Mouse (Mus musculus): ENCODE measurements around the gene Macrod1.

The Macrod1 gene

DNA sequence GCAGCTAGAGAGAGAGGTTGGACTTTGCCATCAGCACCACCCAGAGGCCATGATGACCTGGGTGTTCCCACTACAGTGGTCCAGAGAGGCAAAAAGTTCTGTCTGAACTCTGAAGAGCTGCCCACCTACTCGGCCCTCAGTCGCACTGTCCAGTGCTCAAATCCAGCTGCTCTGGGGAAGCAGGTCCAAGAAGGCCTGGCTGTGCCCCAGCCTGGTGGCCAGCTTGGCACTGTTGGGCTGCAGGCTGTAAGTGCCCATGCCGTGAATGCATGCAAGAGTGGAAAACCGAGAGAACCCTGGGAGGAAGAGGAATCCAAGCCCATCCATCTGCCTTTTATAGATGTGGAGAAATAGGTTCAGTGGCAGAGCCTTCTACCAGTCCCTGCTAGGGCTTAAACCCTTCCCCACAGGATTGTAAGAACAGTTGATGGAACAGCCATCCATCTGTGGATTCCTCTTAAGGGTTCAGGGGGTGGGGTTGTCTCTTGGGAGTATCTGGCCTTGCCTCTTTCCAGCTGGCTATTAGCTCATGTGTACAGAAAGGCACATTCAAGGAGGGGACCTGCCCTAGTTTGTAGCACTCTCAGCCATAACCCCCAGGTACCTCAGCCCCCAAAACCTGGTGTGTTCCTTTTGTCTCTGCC is 46.9 kb downstream of the Macrod1 start:
- in situ Hi-C loops (cut with MboI; ENCODE audit: low pct_unique_long_range_greater_than_20kb in 1 of 2, low sequenced_read_pairs in 2 of 2, unreplicated experiment in 1 of 2) = no loop called here

DNA sequence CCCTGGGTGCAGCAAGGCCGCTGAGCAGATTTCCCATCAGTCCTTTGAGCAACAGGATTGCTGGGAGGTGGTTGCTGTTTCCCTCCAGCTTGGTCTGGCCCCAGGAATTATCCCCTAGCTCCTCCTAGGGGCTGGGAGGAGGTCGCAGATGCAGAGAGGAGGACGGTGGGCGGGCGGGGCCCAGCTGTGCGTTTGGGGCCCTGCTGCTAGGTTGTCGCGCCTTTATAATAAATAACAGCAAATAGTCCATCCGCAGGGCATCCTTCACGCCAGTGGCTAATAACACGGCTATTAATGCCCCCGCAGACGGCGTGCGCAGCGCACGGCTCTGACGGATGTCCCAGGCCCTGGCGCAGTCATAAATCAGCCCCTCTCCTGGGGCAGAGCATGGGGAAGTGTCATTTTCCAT is 47.4 kb downstream of the Macrod1 start:
- in situ Hi-C loops (cut with MboI; ENCODE audit: low pct_unique_long_range_greater_than_20kb in 1 of 2, low sequenced_read_pairs in 2 of 2, unreplicated experiment in 1 of 2) = no loop called here

DNA sequence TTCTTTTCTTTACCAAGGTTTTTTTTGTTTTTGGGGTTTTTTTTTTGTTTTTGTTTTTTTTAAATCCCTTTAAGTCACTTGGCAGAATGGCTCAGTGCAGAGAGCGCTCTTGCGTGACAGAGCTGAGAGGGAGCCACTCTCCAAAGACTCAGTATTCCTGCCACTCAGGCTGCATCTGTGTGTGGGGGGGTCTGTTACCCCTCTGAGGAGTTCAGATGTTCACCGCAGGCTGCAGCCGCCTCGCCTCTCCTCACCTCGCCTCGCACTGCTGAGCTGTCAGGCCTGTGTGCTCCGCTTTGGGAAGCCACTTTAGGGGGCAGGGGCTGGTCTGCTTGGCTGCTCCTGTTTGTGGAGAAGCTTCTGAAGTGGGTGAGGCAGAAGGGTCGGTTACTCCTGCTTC is 48.9 kb downstream of the Macrod1 start, which contains the start of gene Flrt1:
TSS of gene Flrt1 (minus strand) at position 186 of the 400 bp plus-strand sequence.
- in situ Hi-C loops (cut with MboI; ENCODE audit: low pct_unique_long_range_greater_than_20kb in 1 of 2, low sequenced_read_pairs in 2 of 2, unreplicated experiment in 1 of 2) = no loop called here

DNA sequence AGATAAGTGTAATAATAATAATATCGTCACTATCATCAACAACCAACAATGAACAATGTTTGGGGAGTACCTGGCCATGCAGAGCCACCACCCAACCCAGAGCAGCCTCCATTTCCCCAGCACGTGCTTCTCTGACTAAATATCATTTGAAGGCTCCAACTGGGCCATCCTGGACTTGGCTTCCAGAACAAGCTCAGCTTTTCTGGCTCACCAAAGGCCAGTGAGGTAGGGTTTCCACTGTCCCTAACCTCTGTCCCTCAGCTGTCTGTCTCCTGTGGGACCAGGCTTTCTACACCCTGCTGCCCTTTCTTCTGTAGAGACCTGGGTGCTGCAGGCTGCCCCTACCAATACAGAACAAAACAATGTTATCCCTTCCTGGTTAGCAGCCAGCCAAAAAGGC is 50.0 kb downstream of the Macrod1 start:
- in situ Hi-C loops (cut with MboI; ENCODE audit: low pct_unique_long_range_greater_than_20kb in 1 of 2, low sequenced_read_pairs in 2 of 2, unreplicated experiment in 1 of 2) = no loop called here

DNA sequence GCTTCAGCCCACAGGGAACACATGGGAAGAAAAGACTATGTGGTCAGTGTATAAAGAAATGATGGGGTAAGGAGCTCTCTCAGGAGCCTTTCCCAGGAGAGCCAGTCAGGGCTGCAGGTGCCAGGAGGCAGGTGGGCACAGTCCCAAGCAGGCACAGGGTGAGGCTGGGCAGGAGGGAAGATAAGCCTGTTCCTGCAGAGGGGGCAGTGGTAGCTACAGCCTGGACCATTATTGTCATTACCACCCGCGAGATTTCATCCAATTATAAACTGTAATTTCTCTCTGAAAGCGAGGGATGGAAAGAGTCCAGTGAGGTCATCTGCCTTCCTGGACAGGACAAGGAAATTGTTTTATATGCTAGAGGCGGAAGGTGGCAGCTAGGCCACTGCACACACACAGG is 50.6 kb downstream of the Macrod1 start:
- in situ Hi-C loops (cut with MboI; ENCODE audit: low pct_unique_long_range_greater_than_20kb in 1 of 2, low sequenced_read_pairs in 2 of 2, unreplicated experiment in 1 of 2) = no loop called here

DNA sequence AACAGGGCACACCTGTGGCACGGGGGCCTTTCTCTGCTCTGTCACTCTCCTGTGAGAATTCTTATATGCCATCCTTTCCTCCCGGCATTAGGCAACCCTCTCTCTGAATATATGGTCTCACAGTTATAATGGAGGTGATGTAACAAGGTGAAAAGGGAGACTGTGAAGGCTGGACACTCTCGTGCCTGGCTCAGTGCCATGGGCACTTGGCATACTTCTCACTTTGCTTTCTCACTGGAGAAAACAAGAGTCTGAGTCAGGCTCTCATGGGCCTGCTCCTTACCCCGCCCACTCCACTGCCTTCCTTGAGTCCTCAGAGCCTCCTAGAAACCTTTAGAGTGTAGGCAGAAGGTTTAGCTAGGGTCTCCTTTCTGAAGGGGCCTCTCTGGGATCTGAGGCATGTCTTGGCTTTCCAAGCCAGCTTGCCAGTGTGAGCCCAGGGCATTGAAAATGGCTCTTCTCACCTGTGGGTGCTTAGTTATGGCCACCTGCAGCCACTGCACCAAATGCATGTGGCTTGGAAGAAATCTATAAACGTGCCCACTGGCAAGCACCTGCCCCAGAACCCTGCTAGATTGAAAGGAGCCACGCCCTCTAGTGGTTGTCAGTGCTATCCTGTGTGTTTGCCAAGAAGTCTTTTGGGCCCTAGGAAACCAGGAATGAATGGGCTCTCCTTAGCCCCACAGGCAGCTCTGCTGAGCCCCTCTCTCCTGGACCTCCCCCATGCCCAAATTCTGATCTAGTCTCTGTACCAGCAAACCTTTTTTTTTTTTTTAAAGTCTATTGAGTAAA is 51.7 kb downstream of the Macrod1 start:
- in situ Hi-C loops (cut with MboI; ENCODE audit: low pct_unique_long_range_greater_than_20kb in 1 of 2, low sequenced_read_pairs in 2 of 2, unreplicated experiment in 1 of 2) = no loop called here

DNA sequence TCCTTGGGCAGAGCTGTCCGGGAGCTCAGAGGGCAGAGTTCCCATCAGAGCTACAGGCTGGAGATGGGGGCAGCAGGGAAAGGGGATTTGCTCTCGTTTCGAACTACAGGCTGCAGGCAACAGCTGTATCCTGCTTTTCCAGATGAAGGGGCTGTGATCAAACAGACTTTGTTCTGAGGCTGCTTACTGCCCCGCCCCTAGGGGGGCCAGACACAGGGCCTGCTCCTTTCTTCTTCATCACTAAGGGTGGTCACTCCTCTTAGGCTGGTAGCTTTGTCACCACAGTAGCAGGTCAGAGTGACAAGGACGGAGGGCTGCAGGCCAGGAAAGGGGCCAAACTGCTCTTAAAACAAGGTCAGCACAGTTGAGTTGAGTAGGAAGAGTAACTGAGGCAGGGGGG is 53.5 kb downstream of the Macrod1 start:
- in situ Hi-C loops (cut with MboI; ENCODE audit: low pct_unique_long_range_greater_than_20kb in 1 of 2, low sequenced_read_pairs in 2 of 2, unreplicated experiment in 1 of 2) = no loop called here

DNA sequence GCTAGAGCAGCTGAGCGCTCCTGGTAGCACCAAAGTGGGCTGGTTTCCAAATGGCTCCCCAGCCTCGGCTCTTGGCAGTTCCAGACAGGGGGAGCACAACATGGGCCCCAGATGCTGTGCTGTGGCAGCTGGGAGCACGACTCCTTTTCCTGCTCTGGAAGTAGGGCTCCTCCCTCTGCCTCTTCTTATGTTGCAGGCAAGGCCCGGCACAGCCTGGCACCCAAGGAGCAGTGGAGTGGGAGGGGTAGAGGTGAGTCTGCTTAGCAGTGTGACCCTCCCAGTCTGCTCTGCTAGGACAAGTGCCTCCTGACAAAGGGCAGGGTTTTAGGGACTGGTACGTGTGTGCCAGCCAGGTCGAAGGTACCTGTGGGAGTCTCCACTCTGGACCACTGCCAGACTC is 54.3 kb downstream of the Macrod1 start:
- in situ Hi-C loops (cut with MboI; ENCODE audit: low pct_unique_long_range_greater_than_20kb in 1 of 2, low sequenced_read_pairs in 2 of 2, unreplicated experiment in 1 of 2) = no loop called here

DNA sequence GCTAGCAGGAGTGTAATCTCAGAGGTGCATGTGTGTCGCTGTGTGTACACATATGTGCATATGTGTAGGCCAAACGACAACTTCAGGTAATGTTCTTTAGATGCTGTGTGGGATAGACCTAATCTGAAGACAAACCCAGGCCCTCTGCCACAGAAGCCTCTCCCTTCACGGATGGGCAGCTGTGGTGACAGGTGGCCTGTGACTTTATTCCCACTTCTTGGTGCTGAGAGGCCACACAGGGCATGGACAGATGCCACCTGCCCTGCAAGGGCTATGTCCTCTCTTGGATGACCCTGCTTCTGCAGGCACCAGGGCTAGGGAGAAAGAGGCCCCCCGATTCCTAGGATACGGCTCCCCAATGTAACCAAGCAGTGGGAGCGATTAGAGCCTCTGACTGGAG is 54.7 kb downstream of the Macrod1 start:
- in situ Hi-C loops (cut with MboI; ENCODE audit: low pct_unique_long_range_greater_than_20kb in 1 of 2, low sequenced_read_pairs in 2 of 2, unreplicated experiment in 1 of 2) = no loop called here

DNA sequence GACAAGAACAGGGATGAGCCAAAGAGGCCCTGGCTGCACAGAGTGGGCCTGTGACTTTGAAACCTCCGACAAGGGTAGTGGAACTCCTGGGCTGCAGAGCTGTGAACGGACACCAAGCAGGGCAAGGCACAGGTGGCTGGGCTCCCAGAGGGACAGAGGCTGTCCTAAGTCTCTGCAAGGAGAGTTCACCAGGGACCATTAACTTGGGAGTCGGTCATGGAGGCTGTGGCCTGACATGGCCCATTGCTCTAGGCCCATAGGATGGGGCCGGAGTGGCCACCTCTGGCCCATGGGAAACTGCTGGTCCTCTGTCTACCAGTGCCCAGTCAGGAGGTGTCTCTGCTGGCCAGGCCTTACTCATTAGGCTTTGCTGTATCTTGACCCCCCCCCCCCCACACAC is 55.1 kb downstream of the Macrod1 start:
- in situ Hi-C loops (cut with MboI; ENCODE audit: low pct_unique_long_range_greater_than_20kb in 1 of 2, low sequenced_read_pairs in 2 of 2, unreplicated experiment in 1 of 2) = no loop called here

DNA sequence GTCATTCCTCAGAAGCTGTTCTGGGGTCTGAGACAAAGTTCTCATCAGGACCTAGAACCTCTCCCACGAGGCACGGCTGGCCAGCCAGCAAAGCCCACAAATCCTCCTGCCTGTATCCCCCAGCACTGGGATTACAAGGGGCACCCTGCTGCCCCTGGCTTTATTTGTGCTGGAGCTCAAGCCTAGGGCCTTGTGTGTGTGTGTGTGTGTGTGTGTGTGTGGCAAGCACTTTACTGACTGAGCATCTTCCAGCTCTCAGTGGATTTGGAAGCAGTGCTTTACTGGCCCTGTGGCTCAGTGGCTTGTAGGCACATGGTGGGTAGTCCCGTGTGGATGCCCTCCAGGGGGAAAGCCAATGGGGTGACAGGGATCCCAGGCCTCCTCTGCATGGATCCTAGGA is 56.0 kb downstream of the Macrod1 start:
- in situ Hi-C loops (cut with MboI; ENCODE audit: low pct_unique_long_range_greater_than_20kb in 1 of 2, low sequenced_read_pairs in 2 of 2, unreplicated experiment in 1 of 2) = no loop called here

DNA sequence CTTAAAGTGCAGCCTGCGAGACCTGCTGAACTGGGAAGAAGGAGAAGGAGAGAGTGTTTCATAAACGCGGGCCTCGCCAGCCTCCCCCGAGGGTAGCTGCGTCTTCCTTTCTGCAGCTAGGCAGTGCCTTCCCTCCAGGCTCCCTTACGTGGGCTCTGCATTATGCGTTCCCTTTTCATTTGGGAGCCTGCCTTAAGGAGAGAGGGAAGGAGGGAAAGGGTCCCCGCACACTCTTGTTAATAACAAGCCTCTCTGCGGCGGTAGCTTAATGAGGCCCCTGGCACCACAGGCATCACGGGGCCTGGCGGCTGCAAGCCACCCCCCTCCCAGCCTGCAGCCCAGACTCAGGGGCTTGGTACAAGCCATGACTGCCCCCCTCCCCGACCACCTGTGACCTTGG is 57.0 kb downstream of the Macrod1 start:
- in situ Hi-C loops (cut with MboI; ENCODE audit: low pct_unique_long_range_greater_than_20kb in 1 of 2, low sequenced_read_pairs in 2 of 2, unreplicated experiment in 1 of 2) = no loop called here

DNA sequence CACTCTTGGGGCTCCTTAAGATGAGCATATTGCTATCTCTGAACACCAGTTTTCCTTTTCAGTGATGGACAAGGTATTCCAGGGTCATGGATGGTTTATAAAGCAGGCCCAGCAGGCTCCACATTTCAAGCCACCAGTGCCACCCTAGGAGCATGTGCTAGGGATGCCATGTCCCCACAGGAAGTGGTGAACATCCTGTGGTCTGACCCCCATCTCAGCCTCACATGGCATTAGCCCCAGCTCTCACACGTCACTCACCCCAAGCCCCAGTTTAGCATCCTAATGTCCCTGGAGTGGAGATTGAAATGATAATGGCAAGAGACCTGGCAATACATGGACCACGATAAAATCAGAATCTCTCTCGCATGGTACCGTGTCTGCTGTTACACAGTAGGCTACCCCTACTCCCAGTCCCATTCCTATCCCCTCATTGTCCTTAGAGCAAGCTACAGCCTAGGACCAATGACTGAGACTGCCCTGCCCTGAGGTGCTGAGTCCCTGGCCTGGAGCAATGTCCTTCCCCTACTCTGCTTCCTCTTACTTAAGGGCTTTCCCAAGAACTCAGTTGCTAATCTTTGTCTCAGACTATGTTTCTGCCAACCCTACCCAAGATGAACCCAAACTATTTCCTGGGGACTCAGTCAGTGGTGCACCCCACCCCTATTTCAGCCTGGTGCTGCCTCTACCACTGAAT is 59.6 kb downstream of the Macrod1 start:
- in situ Hi-C loops (cut with MboI; ENCODE audit: low pct_unique_long_range_greater_than_20kb in 1 of 2, low sequenced_read_pairs in 2 of 2, unreplicated experiment in 1 of 2) = no loop called here

DNA sequence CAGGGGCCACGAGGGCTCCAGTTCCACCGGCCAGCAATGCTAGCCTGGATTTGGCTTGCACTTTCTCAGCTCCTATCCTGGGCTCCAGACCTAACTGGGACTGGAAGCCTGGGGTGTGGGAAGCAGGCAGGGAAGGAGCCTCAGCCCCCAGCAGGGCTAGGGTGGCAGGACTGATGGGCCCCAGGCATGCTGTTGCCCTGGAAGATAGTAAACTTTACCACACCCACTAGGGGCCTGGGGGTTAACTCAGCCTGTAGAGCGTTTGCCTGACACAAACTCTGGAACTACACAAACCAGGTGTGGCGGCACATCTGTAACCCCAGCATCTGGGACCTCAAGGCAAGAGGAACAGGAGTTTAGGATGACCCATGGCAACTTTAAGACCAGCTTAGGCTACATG is 60.5 kb downstream of the Macrod1 start:
- in situ Hi-C loops (cut with MboI; ENCODE audit: low pct_unique_long_range_greater_than_20kb in 1 of 2, low sequenced_read_pairs in 2 of 2, unreplicated experiment in 1 of 2) = no loop called here

DNA sequence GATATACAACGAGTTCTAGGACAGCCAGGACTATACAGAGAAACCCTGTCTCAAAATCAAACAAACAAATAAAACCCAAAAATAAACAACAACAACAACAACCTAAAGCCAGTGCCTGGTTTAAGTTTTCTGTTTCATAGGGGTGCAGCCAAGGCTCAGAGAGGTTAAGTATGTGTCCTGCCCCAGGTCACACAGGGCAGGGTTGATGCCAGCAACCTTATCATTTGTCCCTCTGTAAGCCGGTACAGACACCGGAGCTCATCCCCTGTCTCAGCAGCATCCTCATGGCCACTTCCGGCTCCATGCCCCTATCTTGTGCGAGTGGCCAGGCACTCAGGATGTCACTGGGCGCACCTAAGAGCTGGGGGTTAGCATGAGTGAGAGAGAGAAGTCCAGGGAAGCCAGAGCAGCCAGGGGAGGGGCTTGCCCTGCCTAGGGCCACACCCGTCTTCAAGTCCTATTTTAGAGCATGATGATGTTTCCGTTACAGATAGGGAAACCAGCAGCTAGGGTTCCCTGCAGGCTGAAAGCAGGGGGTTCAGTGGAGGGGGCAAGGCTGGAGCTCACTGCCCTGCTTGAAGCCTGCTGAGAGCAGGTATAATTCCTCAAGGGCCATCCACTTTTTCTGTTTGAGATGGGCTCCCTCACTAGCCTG is 61.2 kb downstream of the Macrod1 start:
- in situ Hi-C loops (cut with MboI; ENCODE audit: low pct_unique_long_range_greater_than_20kb in 1 of 2, low sequenced_read_pairs in 2 of 2, unreplicated experiment in 1 of 2) = no loop called here

DNA sequence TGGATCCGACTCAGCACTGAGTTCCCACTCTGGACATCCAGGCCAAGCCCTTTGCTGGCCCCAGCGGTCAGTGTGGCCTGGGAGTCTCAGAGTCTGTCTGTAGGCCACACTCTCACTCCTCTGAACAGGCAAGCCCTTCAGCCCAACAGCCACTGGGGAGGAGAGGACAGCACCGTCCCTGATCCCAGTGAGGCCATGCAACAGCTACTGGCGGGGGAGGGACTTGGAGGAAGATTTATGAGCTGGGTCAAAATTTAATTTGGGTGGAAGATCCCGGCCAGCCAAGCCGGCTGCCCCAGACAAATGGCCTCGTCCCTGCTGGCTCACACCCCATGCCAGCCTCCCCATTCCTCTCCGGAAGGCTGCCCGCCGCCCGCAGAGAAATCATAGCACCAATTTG is 64.6 kb downstream of the Macrod1 start:
- in situ Hi-C loops (cut with MboI; ENCODE audit: low pct_unique_long_range_greater_than_20kb in 1 of 2, low sequenced_read_pairs in 2 of 2, unreplicated experiment in 1 of 2) = no loop called here

DNA sequence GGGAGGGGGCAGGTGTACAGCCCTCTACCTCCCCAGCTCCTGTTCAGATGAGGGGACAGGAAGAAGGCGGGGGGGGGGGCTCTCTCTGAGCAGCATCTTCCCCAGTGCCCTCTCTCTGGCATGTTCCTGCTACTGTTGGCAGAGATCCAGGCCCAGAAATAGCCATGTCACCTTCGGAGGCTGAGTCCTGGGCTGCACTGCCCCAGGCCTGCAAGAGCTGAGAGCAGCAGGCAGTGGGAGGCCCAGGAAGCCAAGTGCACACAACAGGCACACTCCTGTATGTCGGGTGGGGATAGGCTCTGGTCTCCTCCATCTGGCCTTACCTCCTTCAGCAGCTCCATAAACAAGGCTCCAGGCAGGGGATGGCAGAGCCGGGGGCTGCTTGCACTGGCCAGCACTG is 65.7 kb downstream of the Macrod1 start:
- in situ Hi-C loops (cut with MboI; ENCODE audit: low pct_unique_long_range_greater_than_20kb in 1 of 2, low sequenced_read_pairs in 2 of 2, unreplicated experiment in 1 of 2) = no loop called here

DNA sequence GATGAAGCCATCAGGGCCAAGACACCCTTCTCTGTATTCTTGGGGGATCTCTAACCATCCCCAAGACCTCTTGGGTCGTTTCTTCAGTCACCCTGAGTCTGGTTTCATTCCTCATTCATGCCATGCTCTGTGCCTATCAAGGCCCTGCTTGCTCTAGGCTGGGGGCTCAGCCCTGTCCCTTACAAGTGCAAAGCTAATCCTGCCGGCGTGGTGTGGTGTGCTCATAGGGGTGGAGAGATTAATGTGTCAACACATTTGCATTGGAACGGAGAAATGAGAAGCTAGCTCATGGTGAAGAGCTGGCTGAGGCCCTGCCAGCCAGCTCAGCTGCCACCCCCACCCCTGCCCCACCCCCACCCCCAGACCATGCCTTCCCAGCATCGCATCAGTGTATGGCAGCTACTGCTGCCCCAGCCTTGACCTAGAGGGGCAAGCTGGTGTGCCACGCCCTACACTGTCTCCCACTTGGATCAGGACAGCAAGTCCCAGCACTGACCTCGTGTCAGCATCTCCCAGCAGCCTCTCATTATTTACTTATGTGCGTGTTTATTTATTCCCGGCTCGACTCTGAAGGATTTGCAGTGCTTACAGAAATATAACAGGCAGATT is 66.2 kb downstream of the Macrod1 start:
- in situ Hi-C loops (cut with MboI; ENCODE audit: low pct_unique_long_range_greater_than_20kb in 1 of 2, low sequenced_read_pairs in 2 of 2, unreplicated experiment in 1 of 2) = no loop called here
